Mouse (Mus musculus) embryonic facial prominence, embryonic 14.5 days (tissue): ENCODE results near the gene Usp26. TPM values are rescaled to one million over a fixed set of nuclear protein-coding genes. Genes with fewer than 3 reads are reported as not detected.
A peak's percentile ranks its signal among the peaks of the same experiment; 100 is the strongest.

ENCODE experiments used
- ATAC-seq: fragments of 200-750 bp; cut with Nextera tagmentation; 2 replicates; pipeline ENCODE4 v1.8.0; 2017; ENCODE audit warnings: low read depth, moderate number of reproducible peaks, moderate TSS enrichment
- DNase-seq: peaks from one replicate; pipeline ENCODE4 v3.0.0-alpha.2; 2015; ENCODE audit warnings: low spot score
- H3K27ac ChIP-seq: fragments of 300-500 bp; sonication (generic); replicated peaks from 2 replicates; pipeline ENCODE4 v1.5.1; 2014; ENCODE audit warnings: low read depth, mild to moderate bottlenecking, low read length, moderate library complexity
- H3K27me3 ChIP-seq: fragments of 300-500 bp; sonication (generic); replicated peaks from 2 replicates; pipeline ENCODE4 v1.6.1; 2014; ENCODE audit warnings: low read length; ENCODE audit not compliant: control insufficient read depth, insufficient read depth
- H3K36me3 ChIP-seq: fragments of 300-500 bp; sonication (generic); 2 replicates; pipeline ENCODE4 v1.6.1; 2014; ENCODE audit warnings: low read length, mixed read lengths; ENCODE audit not compliant: control insufficient read depth, insufficient read depth
- H3K4me1 ChIP-seq: fragments of 300-500 bp; sonication (generic); 2 replicates; pipeline ENCODE4 v1.6.1; 2014; ENCODE audit warnings: antibody characterized with exemption, low read length; ENCODE audit not compliant: control insufficient read depth, insufficient read depth
- H3K4me2 ChIP-seq: fragments of 300-500 bp; sonication (generic); 2 replicates; pipeline ENCODE4 v1.6.1; 2014; ENCODE audit warnings: low read depth, mild to moderate bottlenecking, low read length, moderate library complexity, mixed read lengths
- H3K4me3 ChIP-seq: fragments of 300-500 bp; sonication (generic); 2 replicates; pipeline ENCODE4 v1.5.1; 2014; ENCODE audit warnings: low read depth, mild to moderate bottlenecking, low read length
- H3K9ac ChIP-seq: fragments of 300-500 bp; sonication (generic); 2 replicates; pipeline ENCODE4 v1.6.1; 2014; ENCODE audit warnings: low read depth, mild to moderate bottlenecking, low read length, moderate library complexity, mixed read lengths
- H3K9me3 ChIP-seq: fragments of 300-500 bp; sonication (generic); 2 replicates; pipeline ENCODE4 v1.6.1; 2016; ENCODE audit warnings: low read length; ENCODE audit not compliant: control insufficient read depth
- WGBS: fragments of 180-500 bp; shearing (Covaris S2); extraction: QIAGEN DNeasy Blood & Tissue Kit; methylation state at CpG from one replicate; pipeline ENCODE4 v1.1.7; 2014; 5-methylcytosine and 5-hydroxymethylcytosine counted together
- polyA plus RNA-seq: library from polyadenylated mRNA; unstranded; fragments of >200 nt; fragmentation: Nextera tagmentation; extraction: Ambion mirVana; gene quantifications from 2 replicates; pipeline ENCODE4 v1.2.1, GENCODE M21; 2014

The Usp26 gene
- not detected in 2 replicates for polyA plus RNA-seq

DNA sequence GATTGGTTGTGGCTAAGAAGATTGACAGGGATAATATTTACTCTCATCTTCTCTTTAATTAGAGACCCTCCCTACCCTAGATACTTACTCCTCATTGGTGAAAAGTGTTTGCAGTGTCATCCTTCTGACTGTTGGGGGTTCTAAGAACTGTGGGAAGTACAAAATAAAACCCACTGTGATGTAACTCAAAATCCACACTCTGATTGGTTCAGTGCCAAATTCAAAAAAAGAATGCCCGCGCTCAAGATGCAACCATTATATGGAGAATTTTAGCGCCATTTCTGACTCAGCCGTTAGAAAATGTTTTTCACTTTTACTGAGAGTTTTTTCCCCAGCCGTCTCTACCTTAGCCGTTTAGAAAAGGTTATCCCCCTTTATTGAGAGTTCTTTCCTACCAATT lies at the start of gene Usp26:
TSS of gene Usp26 (minus strand) at position 101 of the 400 bp plus-strand sequence.
- WGBS = 94% methylated on average over 6 of the region's 6 CpGs
- Histone ChIP-seq H3K4me1 (no peaks in the 10 kb centered on the region), H3K9me3 (0 out of 2 replicates have a peak, but pooled peaks cover 4% of the 10 kb centered on the region), H3K4me3 (no peak within 1 kb of the TSS), H3K9ac (no peak within 1 kb of the TSS), H3K27ac (no peak within 1 kb of the TSS), H3K36me3 (no peaks in the 10 kb centered on the region), H3K27me3 (no peaks in the 10 kb centered on the region), H3K4me2 (no peak within 1 kb of the TSS)
- no peak for DNase-seq
- ATAC-seq = no peak

DNA sequence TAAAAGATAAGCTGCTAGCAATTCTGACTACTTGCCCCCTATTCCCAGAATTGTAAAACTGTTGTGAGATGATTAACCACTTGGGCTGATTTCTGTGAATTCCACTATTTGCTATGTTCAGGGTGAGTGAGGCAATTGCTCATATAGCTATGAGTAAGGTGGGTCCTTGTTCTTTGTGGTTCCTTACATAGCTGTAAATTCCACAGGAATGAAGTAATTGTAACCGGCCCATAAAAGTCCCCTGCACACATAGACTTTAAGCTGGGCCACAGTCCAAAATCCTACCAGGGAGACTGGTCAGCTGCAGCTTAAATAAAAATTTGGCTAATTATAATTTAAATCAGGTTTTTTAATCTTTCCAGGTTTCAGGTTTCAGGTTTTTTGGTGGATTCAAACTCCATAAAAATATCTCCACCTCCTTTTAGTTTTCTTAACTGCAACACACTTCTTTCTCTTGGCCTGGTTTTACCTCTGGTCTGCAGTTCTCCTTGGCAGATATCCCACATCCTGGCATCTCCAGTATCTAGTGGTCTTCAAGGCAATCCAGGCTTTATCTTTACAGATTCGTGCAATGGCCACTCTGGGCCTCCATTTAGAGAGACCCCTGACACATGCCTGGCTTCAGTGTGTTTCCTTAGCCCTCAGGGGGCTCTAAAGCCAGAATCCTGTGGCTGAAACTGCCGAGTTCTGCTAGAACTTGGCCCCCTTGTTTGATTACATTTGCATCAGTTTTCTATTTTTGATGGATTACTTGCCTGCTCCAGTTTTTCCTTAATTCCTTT lies 13.6 kb upstream of the Usp26 start:
- Histone ChIP-seq H3K36me3 (no peaks in the 10 kb centered on the region), H3K4me3 (no peak overlapping the region), H3K27me3 (no peaks in the 10 kb centered on the region), H3K4me1 (no peaks in the 10 kb centered on the region), H3K9ac (no peak overlapping the region), H3K4me2 (no peak overlapping the region), H3K9me3 (no peaks in the 10 kb centered on the region), H3K27ac (no peak overlapping the region)
- DNase-seq = peak; percentile 50
- no peak for ATAC-seq
- 30% methylated on average over 3 of the region's 3 CpGs for WGBS

GRCm38 (mm10) chrX:51767457-51767856 lies 33.6 kb downstream of the Usp26 start:
- ATAC-seq = no peak
- peak; percentile 24 for DNase-seq
- H3K4me1 ChIP-seq = no peaks in the 10 kb centered on the region
- H3K27ac ChIP-seq = no peak overlapping the region
- H3K36me3 ChIP-seq = no peaks in the 10 kb centered on the region
- no peaks in the 10 kb centered on the region for H3K9me3 ChIP-seq
- 8% methylated on average over 1 of the region's 1 CpGs for WGBS
- no peak overlapping the region for H3K9ac ChIP-seq
- no peak overlapping the region for H3K4me2 ChIP-seq
- no peaks in the 10 kb centered on the region for H3K27me3 ChIP-seq
- H3K4me3 ChIP-seq = no peak overlapping the region

DNA sequence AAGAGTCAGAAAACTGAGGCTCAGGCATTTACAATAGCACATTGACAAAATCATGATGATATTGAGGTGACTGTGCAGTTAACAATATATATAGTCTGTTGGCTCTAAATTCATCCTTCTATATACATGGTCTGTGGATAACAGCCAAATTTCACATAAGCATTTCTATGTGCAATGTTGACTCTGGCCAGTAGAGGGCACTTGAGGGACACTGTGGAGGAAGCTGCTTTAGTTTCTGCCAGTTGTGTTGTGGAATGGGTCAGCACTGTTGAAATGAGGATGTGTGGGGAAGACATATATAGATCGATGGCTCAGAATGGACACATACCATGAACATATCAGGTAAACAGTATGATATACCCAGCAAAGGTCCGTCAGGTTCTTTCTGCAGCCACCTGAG lies 64.6 kb downstream of the Usp26 start:
- DNase-seq = peak; percentile 48
- WGBS = 65% methylated on average over 2 of the region's 2 CpGs
- H3K4me2 ChIP-seq = no peak overlapping the region
- H3K27me3 ChIP-seq = no peaks in the 10 kb centered on the region
- H3K27ac ChIP-seq = no peak overlapping the region
- no peak for ATAC-seq
- H3K9ac ChIP-seq = no peak overlapping the region
- H3K4me1 ChIP-seq = no peaks in the 10 kb centered on the region
- H3K9me3 ChIP-seq = peaks cover 6% of the 10 kb centered on the region; the same call in 1 of the 2 replicates
- no peak overlapping the region for H3K4me3 ChIP-seq
- no peaks in the 10 kb centered on the region for H3K36me3 ChIP-seq

DNA sequence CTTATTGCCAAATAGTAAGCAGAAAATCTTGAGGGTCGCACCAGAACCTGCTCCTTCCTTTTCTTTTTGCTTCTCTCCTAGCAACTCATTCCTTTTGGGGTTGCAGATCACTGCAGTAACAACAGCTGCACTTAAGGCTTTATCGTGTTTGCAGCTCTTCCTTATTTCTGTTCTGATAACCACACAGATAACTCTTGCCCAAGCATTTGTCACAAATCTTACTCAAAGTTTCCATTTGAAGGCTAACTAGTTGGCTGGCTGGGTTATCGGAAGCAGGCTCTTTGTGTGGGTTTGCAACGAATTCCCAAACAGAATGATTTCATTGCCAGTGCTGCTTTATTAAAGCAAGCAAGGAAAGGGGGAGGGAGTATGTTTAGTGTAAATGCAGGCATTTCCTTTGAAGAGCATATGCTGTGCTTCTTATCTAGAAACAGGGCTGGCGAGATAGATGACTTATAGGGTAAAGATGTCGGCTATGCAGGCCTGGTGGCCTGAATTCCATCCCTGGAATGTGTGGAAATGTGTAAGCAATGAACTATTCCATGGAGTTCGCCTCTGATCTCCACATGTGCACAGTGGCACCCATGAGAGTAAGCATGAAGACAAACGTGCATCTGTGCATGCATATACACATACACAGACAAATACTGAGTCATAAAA lies 86.8 kb downstream of the Usp26 start:
- H3K27ac ChIP-seq = no peak overlapping the region
- DNase-seq = no peak
- 52% methylated on average over 8 of the region's 8 CpGs for WGBS

DNA sequence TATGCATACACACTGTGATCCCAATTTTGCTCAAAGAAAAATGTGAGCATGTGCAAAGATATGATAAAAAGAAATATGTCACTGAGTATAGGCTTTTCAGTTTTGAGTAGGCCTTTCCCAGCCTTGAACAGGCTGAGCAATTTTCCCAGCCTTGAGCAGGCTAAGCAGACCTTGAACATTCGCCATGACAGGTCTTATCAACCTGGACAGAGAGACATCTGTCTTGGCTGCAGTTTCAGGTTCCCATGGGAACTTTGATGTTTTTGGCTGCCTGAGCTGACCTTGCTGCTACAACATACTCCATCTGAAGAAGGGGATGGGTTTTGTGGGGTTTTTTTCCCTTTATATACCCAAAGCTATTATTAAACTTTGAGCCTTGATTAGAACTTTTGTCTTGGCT lies 88.0 kb downstream of the Usp26 start:
- Histone ChIP-seq H3K9me3 (no peaks in the 10 kb centered on the region), H3K27me3 (no peaks in the 10 kb centered on the region), H3K9ac (no peak overlapping the region), H3K27ac (no peak overlapping the region), H3K4me1 (no peaks in the 10 kb centered on the region), H3K4me3 (no peak overlapping the region), H3K4me2 (no peak overlapping the region), H3K36me3 (no peaks in the 10 kb centered on the region)
- DNase-seq (no peak), ATAC-seq (no peak)
- WGBS = 55% methylated on average over 1 of the region's 1 CpGs

More for the DNA sequence above, 86.8 kb downstream of the Usp26 start:
- Histone ChIP-seq H3K4me1 (no peaks in the 10 kb centered on the region), H3K36me3 (no peaks in the 10 kb centered on the region), H3K9me3 (no peaks in the 10 kb centered on the region), H3K9ac (no peak overlapping the region), H3K4me3 (no peak overlapping the region), H3K27me3 (no peaks in the 10 kb centered on the region), H3K4me2 (no peak overlapping the region)
- no peak for ATAC-seq

Other genes starting within 250 kb of the Usp26 start
- 26.8 and 28.7 TPM in 2 replicates for gene Hs6st2, start 119.4 kb downstream of the Usp26 start, polyA plus RNA-seq
- not detected in 2 replicates for gene 1700080O16Rik, start 171.5 kb upstream of the Usp26 start, polyA plus RNA-seq